Mouse (Mus musculus) midbrain, embryonic 14.5 days (tissue): ENCODE results near the gene Gpr132. TPM values are rescaled to one million over a fixed set of nuclear protein-coding genes. Genes with fewer than 3 reads are reported as not detected.
A peak's percentile ranks its signal among the peaks of the same experiment; 100 is the strongest.

Source experiments
- ATAC-seq: fragments of 200-750 bp; cut with Nextera tagmentation; 2 replicates; pipeline ENCODE4 v1.8.0; 2017; ENCODE audit warnings: moderate number of reproducible peaks, moderate library complexity; ENCODE audit not compliant: low FRiP score, low TSS enrichment
- DNase-seq: peaks from one replicate; pipeline ENCODE4 v3.0.0-alpha.2; 2015
- H3K27ac ChIP-seq: fragments of 300-500 bp; sonication (generic); replicated peaks from 2 replicates; pipeline ENCODE4 v1.5.1; 2014; ENCODE audit warnings: mild to moderate bottlenecking, low read depth, low read length, moderate library complexity
- H3K27me3 ChIP-seq: fragments of 300-500 bp; sonication (generic); 2 replicates; pipeline ENCODE4 v1.6.1; 2014; ENCODE audit warnings: low read length, control low read depth, mixed read lengths; ENCODE audit not compliant: control insufficient read depth, insufficient read depth
- H3K36me3 ChIP-seq: fragments of 300-500 bp; sonication (generic); 2 replicates; pipeline ENCODE4 v1.6.1; 2014; ENCODE audit warnings: low read length, control low read depth; ENCODE audit not compliant: control insufficient read depth, insufficient read depth
- H3K4me1 ChIP-seq: fragments of 300-500 bp; sonication (generic); 2 replicates; pipeline ENCODE4 v1.6.1; 2014; ENCODE audit warnings: mild to moderate bottlenecking, antibody characterized with exemption, low read length, control low read depth; ENCODE audit not compliant: control insufficient read depth, insufficient read depth
- H3K4me2 ChIP-seq: fragments of 300-500 bp; sonication (generic); 2 replicates; pipeline ENCODE4 v1.6.1; 2014; ENCODE audit warnings: mild to moderate bottlenecking, low read length, moderate library complexity
- H3K4me3 ChIP-seq: fragments of 300-500 bp; sonication (generic); replicated peaks from 2 replicates; pipeline ENCODE4 v1.5.1; 2014; ENCODE audit warnings: low read depth, low read length
- H3K9ac ChIP-seq: fragments of 300-500 bp; sonication (generic); replicated peaks from 2 replicates; pipeline ENCODE4 v1.6.1; 2014; ENCODE audit warnings: mild to moderate bottlenecking, low read length, moderate library complexity
- H3K9me3 ChIP-seq: fragments of 300-500 bp; sonication (generic); 2 replicates; pipeline ENCODE4 v1.6.1; 2016; ENCODE audit warnings: low read length, control low read depth, mixed read lengths; ENCODE audit not compliant: control insufficient read depth
- WGBS: fragments of 180-500 bp; shearing (Covaris S2); extraction: QIAGEN DNeasy Blood & Tissue Kit; methylation state at CpG from one replicate; pipeline ENCODE4 v1.1.7; 2014; 5-methylcytosine and 5-hydroxymethylcytosine counted together
- polyA plus RNA-seq: library from polyadenylated mRNA; unstranded; fragments of >200 nt; fragmentation: Nextera tagmentation; extraction: Ambion mirVana; gene quantifications from 2 replicates; pipeline ENCODE4 v1.2.1, GENCODE M21; 2014

Gene Gpr132
- polyA plus RNA-seq, 1 experiment from 2014 or later = 0.08 TPM

GRCm38 (mm10) chr12:112804046-112804445, 64.0 kb downstream of the Gpr132 start:
- ATAC-seq (no peak), DNase-seq (peak; percentile 50)
- no peaks in the 10 kb centered on the region for H3K36me3 ChIP-seq
- H3K27me3 ChIP-seq = peaks cover 14% of the 10 kb centered on the region
- H3K4me2 ChIP-seq = no peak overlapping the region
- H3K9me3 ChIP-seq = no peaks in the 10 kb centered on the region
- no peak overlapping the region for H3K4me3 ChIP-seq
- peaks cover 11% of the 10 kb centered on the region for H3K4me1 ChIP-seq
- H3K27ac ChIP-seq = no peak overlapping the region
- no peak overlapping the region for H3K9ac ChIP-seq
- WGBS = 49% methylated on average over 13 of the region's 13 CpGs

DNA sequence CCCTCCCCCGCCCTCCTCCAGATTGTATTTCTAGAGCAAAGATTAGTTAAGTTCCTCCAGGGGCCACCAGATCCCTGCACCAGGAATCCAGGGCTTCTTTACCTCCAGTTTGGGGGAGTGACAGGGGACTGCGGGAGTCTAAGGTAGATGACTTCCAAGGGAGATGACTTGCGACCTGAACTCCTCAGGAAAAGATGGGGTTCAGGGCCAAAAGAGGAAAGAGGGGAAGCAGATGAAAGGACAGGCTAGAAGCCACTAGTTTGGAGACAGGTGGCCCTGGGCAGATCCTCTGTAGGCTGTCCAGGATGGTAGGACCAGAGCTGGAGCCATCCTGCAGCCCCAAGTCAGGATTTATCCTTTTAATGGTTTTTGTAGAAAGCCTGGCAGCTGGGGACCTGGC, 65.1 kb downstream of the Gpr132 start:
- H3K4me3 ChIP-seq = peak overlapping the region; percentile 56; the same call in 1 of the 2 replicates
- ATAC-seq = no peak
- H3K27ac ChIP-seq = no peak overlapping the region
- H3K27me3 ChIP-seq = peaks cover 14% of the 10 kb centered on the region
- DNase-seq = no peak
- no peaks in the 10 kb centered on the region for H3K9me3 ChIP-seq
- H3K9ac ChIP-seq = no peak overlapping the region
- peak overlapping the region; percentile 93 for H3K4me2 ChIP-seq
- 21% methylated on average over 3 of the region's 3 CpGs for WGBS
- no peaks in the 10 kb centered on the region for H3K36me3 ChIP-seq
- H3K4me1 ChIP-seq = peaks cover 6% of the 10 kb centered on the region; the same call in 1 of the 2 replicates

DNA sequence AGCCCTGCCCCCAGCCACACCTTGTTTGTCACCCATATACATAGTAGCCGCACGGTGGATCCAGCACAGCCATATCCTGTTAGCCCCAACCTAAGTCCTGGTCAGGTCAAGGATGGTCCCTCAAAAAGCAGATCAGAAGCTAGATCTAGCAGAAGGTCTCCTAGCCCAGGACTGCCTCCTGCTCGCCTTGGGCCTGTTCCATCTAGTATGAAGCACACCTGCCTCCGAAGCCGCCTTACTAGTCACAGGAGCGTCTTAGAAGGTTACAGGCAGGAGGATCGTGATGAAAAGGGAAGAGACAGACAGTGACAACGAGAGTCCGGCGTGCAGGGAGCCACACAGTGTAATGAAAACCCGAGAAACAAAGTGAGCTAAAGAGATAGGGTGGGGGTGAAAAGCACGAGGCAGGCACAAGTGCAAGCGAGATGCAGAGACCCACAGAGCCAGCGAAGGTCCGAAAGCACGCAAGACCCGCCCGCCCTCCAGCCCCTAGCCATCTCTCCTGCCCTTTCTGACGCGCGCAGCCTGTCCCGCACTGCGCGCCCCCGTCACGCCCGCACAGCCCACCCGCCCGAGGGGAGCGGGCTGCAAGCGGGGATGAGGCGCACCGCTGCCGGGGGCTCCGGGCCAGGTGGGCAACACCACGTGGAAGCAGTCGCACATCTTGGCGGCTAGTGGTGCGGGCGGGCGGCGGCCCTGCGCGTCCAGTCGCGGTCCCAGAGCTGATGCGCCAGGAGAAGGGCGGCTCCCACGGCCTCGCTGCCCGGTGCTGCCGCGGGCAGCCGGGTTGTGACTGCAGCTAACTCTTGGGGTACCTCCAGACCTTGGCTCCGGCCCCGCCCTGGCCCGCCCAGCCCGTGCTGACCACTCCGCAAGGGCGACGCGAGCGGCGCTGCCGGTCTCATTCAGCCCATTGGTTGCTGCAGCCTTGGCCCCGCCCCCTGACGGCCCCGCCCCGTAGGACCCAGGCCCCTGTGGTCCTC, 65.9 kb downstream of the Gpr132 start, which contains the start of gene Ahnak2:
Gene Ahnak2 (minus strand): TSS at position 794 of the 983 bp plus-strand sequence.
- H3K4me2 ChIP-seq = peak within 1 kb of the TSS; percentile 93
- peak within 1 kb of the TSS; percentile 70 for H3K9ac ChIP-seq
- peaks cover 14% of the 10 kb centered on the region for H3K27me3 ChIP-seq
- H3K36me3 ChIP-seq = no peaks in the 10 kb centered on the region
- peaks cover 6% of the 10 kb centered on the region; the same call in 1 of the 2 replicates for H3K4me1 ChIP-seq
- no peaks in the 10 kb centered on the region for H3K9me3 ChIP-seq
- no peak within 1 kb of the TSS for H3K27ac ChIP-seq
- peak within 1 kb of the TSS; percentile 56 for H3K4me3 ChIP-seq
- peak; percentile 59 for ATAC-seq
- WGBS = 4% methylated on average over 67 of the region's 69 CpGs
- peak; percentile 72 for DNase-seq

Other genes with a start within 250 kb of the Gpr132 start
- gene Adssl1, start 248.2 kb downstream of the Gpr132 start, polyA plus RNA-seq = 2.8 and 3.1 TPM in 2 replicates
- gene Siva1, start 223.5 kb downstream of the Gpr132 start, polyA plus RNA-seq = 62.3 and 63.9 TPM in 2 replicates
- 64.8 and 82.1 TPM in 2 replicates for gene Akt1, start 193.3 kb downstream of the Gpr132 start, polyA plus RNA-seq
- gene Zbtb42, start 189.4 kb downstream of the Gpr132 start, polyA plus RNA-seq = 1.9 and 3.5 TPM in 2 replicates
- gene Cep170b, start 147.8 kb downstream of the Gpr132 start, polyA plus RNA-seq = 31.7 and 33.7 TPM in 2 replicates
- 3.3 and 6.0 TPM in 2 replicates for gene Pld4, start 107.6 kb downstream of the Gpr132 start, polyA plus RNA-seq
- gene Ahnak2, start 65.6 kb downstream of the Gpr132 start, polyA plus RNA-seq = 0.62 and 0.75 TPM in 2 replicates
- 21.4 and 23.1 TPM in 2 replicates for gene Clba1, start 59.3 kb downstream of the Gpr132 start, polyA plus RNA-seq
- 45.0 and 60.8 TPM in 2 replicates for gene Cdca4, start 38.8 kb downstream of the Gpr132 start, polyA plus RNA-seq
- 15.1 and 18.5 TPM in 2 replicates for gene Jag2, start 61.5 kb upstream of the Gpr132 start, polyA plus RNA-seq
- 53.2 and 59.4 TPM in 2 replicates for gene Nudt14, start 73.9 kb upstream of the Gpr132 start, polyA plus RNA-seq
- 49.8 and 54.3 TPM in 2 replicates for gene Btbd6, start 108.3 kb upstream of the Gpr132 start, polyA plus RNA-seq
- 37.7 and 55.1 TPM in 2 replicates for gene Brf1, start 132.5 kb upstream of the Gpr132 start, polyA plus RNA-seq
- 28.7 and 32.5 TPM in 2 replicates for gene Pacs2, start 146.3 kb upstream of the Gpr132 start, polyA plus RNA-seq
- 0.43 TPM in 1 of 2 replicates, not detected in the other for gene Tex22, start 206.3 kb upstream of the Gpr132 start, polyA plus RNA-seq
- gene Mta1, start 230.1 kb upstream of the Gpr132 start, polyA plus RNA-seq = 20.8 and 22.0 TPM in 2 replicates